Mouse (Mus musculus) layer of hippocampus, adult 9-11 months (tissue): ENCODE data around the gene Cstf3.
A peak's percentile ranks its signal among the peaks of the same experiment; 100 is the strongest.
"Not testable (repeated sequence)": the region's sequence is repeated elsewhere in the genome, so short reads cannot be mapped to it uniquely, and the experiment has no call there.

Source experiments
- DNase-seq: peaks from one replicate; pipeline ENCODE4 v3.0.0; 2022

Cstf3 gene

GRCm38 (mm10) chr2:104590068-104590828 is at the start of gene Cstf3:
Cstf3 (plus strand) TSS chr2:104590523.
- DNase-seq, result peak; percentile 99

- DNase-seq, result not testable (repeated sequence)
Observed at GRCm38 (mm10) chr2:104556711-104557110, 33.6 kb upstream of the Cstf3 start.

GRCm38 (mm10) chr2:104557722-104558121 is 32.6 kb upstream of the Cstf3 start:
- DNase-seq, result no peak

GRCm38 (mm10) chr2:104558326-104558725 is 32.0 kb upstream of the Cstf3 start:
- no peak for DNase-seq

- no peak for DNase-seq
Observed at GRCm38 (mm10) chr2:104558938-104559337, 31.4 kb upstream of the Cstf3 start.

GRCm38 (mm10) chr2:104559591-104560380 is 30.5 kb upstream of the Cstf3 start:
- no peak for DNase-seq

- no peak for DNase-seq
Observed at GRCm38 (mm10) chr2:104561386-104561785, 28.9 kb upstream of the Cstf3 start.

- no peak for DNase-seq
Observed at GRCm38 (mm10) chr2:104561986-104562532, 28.3 kb upstream of the Cstf3 start.

GRCm38 (mm10) chr2:104572066-104572465 is 18.3 kb upstream of the Cstf3 start:
- DNase-seq, result no peak

GRCm38 (mm10) chr2:104576216-104576615 is 14.1 kb upstream of the Cstf3 start:
- no peak for DNase-seq

- no peak for DNase-seq
Observed at GRCm38 (mm10) chr2:104578021-104578420, 12.3 kb upstream of the Cstf3 start.

- DNase-seq, result no peak
Observed at GRCm38 (mm10) chr2:104578836-104579604, 11.3 kb upstream of the Cstf3 start.

GRCm38 (mm10) chr2:104579784-104580446 is 10.4 kb upstream of the Cstf3 start:
- no peak for DNase-seq

- DNase-seq, result no peak
Observed at GRCm38 (mm10) chr2:104581281-104581879, 8.9 kb upstream of the Cstf3 start.

GRCm38 (mm10) chr2:104583032-104583431 is 7.3 kb upstream of the Cstf3 start:
- DNase-seq, result no peak

GRCm38 (mm10) chr2:104584226-104584625 is 6.1 kb upstream of the Cstf3 start:
- no peak for DNase-seq

- DNase-seq, result no peak
Observed at GRCm38 (mm10) chr2:104585645-104586044, 4.7 kb upstream of the Cstf3 start.

- no peak for DNase-seq
Observed at GRCm38 (mm10) chr2:104588552-104588951, 1.8 kb upstream of the Cstf3 start.

- no peak for DNase-seq
Observed at GRCm38 (mm10) chr2:104590829-104591117, 450 bp downstream of the Cstf3 start.

- no peak for DNase-seq
Observed at GRCm38 (mm10) chr2:104591141-104591540, 818 bp downstream of the Cstf3 start.

GRCm38 (mm10) chr2:104595063-104595462 is 4.7 kb downstream of the Cstf3 start:
- DNase-seq, result no peak

GRCm38 (mm10) chr2:104603431-104603830 is 13.1 kb downstream of the Cstf3 start:
- DNase-seq, result no peak
